Mouse (Mus musculus) stomach, embryonic 15.5 days (tissue): Measurements from ENCODE around the gene Lamb3. TPM values are rescaled to one million over a fixed set of nuclear protein-coding genes. Genes with fewer than 3 reads are reported as not detected.

Source experiments
- ATAC-seq: fragments of 200-750 bp; cut with Nextera tagmentation; 2 replicates; pipeline ENCODE4 v1.8.0; 2017; ENCODE audit warnings: low read depth, moderate number of reproducible peaks, moderate TSS enrichment; ENCODE audit not compliant: insufficient read depth, low FRiP score
- H3K27ac ChIP-seq: fragments of 300-500 bp; sonication (generic); 2 replicates; pipeline ENCODE4 v1.5.1; 2015; ENCODE audit warnings: mild to moderate bottlenecking, inconsistent platforms
- H3K27me3 ChIP-seq: fragments of 300-500 bp; sonication (generic); replicated peaks from 2 replicates; pipeline ENCODE4 v1.6.1; 2015; ENCODE audit warnings: inconsistent platforms
- H3K36me3 ChIP-seq: fragments of 300-500 bp; sonication (generic); 2 replicates; pipeline ENCODE4 v1.6.1; 2015; ENCODE audit warnings: inconsistent platforms
- H3K4me1 ChIP-seq: fragments of 300-500 bp; sonication (generic); 2 replicates; pipeline ENCODE4 v1.6.1; 2015; ENCODE audit warnings: inconsistent platforms
- H3K4me2 ChIP-seq: fragments of 300-500 bp; sonication (generic); 2 replicates; pipeline ENCODE4 v1.6.1; 2015; ENCODE audit warnings: mild to moderate bottlenecking, inconsistent platforms
- H3K4me3 ChIP-seq: fragments of 300-500 bp; sonication (generic); replicated peaks from 2 replicates; pipeline ENCODE4 v1.5.1; 2015; ENCODE audit warnings: inconsistent platforms
- H3K9ac ChIP-seq: fragments of 300-500 bp; sonication (generic); 2 replicates; pipeline ENCODE4 v1.6.1; 2015; ENCODE audit warnings: inconsistent platforms
- H3K9me3 ChIP-seq: fragments of 300-500 bp; sonication (generic); 2 replicates; pipeline ENCODE4 v1.6.1; 2016; ENCODE audit warnings: inconsistent platforms
- WGBS: fragments of 180-500 bp; shearing (Covaris S2); methylation state at CpG from one replicate; pipeline ENCODE4 v1.1.7; 2015; 5-methylcytosine and 5-hydroxymethylcytosine counted together
- polyA plus RNA-seq: library from polyadenylated mRNA; unstranded; fragments of >200 nt; fragmentation: Nextera tagmentation; extraction: Ambion mirVana; gene quantifications from 2 replicates; pipeline ENCODE4 v1.2.1, GENCODE M21; 2015

The Lamb3 gene
- polyA plus RNA-seq, 1 experiment from 2014 or later, result 12.5 TPM

DNA sequence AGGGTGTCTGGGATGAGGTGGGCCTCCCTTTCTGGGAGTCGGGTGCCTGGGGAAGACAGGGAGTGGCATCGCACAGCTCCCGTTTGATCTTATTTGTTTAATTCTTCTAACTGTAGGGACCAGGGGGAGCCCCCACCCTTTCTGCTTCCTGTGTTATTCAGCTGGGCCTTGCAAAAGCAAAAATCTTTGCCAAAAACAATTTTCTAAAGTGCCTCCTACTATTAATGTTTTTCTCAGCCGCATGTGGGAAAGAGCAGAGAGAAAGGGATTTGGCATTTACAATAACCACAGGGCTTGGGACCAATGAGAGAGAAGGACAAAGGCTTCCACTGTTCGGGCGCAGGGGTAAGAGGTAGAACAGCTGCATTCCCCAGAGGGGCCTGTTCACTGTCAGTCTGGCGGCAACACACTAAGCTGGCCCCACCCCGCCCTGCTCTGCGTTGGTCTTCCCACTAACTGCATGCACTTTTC is 18.3 kb upstream of the Lamb3 start:
- H3K27me3 ChIP-seq, result no peaks in the 10 kb centered on the region
- peak overlapping the region; percentile 10; the same call in 1 of the 2 replicates for H3K4me2 ChIP-seq
- 8% methylated on average over 9 of the region's 9 CpGs for WGBS
- peak overlapping the region; percentile 87 for H3K27ac ChIP-seq
- no peak overlapping the region for H3K9ac ChIP-seq
- no peaks in the 10 kb centered on the region for H3K36me3 ChIP-seq
- no peak overlapping the region for H3K4me3 ChIP-seq
- no peaks in the 10 kb centered on the region for H3K9me3 ChIP-seq
- H3K4me1 ChIP-seq, result peaks cover 28% of the 10 kb centered on the region
- peak; percentile 90 for ATAC-seq

DNA sequence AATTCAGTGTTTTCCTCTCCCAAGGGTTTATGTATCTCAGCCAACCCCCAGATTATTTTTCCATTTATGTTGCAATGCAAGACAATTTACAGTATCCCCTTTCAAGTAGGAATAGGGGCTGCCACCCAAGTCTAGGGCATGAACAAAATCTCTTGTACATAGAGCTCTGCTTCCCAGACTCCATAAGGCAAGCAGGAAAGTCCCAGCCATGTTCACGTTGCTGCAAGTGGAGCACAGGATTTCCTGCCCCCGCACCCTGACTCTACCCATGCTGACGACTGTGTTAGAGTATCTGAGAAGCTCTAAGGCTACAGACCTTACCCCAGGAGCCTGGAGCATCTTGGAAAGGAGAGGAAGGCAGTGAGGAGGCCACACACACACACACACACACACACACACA is 17.7 kb upstream of the Lamb3 start:
- H3K36me3 ChIP-seq, result no peaks in the 10 kb centered on the region
- no peak for ATAC-seq
- no peak overlapping the region for H3K9ac ChIP-seq
- 32% methylated on average over 3 of the region's 3 CpGs for WGBS
- H3K27ac ChIP-seq, result peak overlapping the region; percentile 87
- H3K27me3 ChIP-seq, result no peaks in the 10 kb centered on the region
- H3K4me3 ChIP-seq, result no peak overlapping the region
- H3K4me1 ChIP-seq, result peaks cover 28% of the 10 kb centered on the region
- peak overlapping the region; percentile 10; the same call in 1 of the 2 replicates for H3K4me2 ChIP-seq
- no peaks in the 10 kb centered on the region for H3K9me3 ChIP-seq

DNA sequence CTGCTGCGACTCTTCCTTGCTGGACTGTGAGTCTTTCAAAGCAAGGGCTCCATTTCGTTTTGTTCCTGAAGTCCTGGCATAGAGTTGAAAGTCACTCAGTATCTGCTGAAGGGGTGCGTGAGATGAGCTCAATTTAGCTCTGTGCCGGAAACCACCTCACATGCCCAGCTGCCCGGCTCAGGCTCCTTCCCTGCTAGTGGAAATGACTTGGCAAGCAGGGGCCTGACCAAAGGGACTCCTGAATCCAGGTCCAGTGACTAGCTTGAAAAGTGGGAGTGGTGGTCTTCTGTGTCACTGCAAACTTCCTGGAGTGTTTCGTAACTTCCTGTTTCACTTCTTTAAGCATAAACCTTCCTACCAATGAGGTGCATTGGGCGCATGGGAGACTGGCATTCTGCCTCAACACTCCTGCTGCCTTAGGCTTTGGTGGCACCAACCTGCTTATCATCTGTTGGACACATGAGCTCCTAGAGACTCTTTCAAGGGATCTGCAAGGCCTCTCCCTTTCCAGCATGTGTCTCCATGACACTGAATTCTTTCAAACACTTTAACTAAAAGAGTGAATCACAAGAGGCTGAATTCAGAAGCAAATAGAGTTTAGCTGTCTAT is 15.7 kb upstream of the Lamb3 start:
- Histone ChIP-seq H3K4me2 (no peak overlapping the region), H3K27ac (no peak overlapping the region), H3K36me3 (no peaks in the 10 kb centered on the region), H3K4me3 (no peak overlapping the region), H3K9ac (no peak overlapping the region), H3K4me1 (peaks cover 28% of the 10 kb centered on the region), H3K27me3 (no peaks in the 10 kb centered on the region), H3K9me3 (no peaks in the 10 kb centered on the region)
- WGBS, result 78% methylated on average over 7 of the region's 7 CpGs
- no peak for ATAC-seq

DNA sequence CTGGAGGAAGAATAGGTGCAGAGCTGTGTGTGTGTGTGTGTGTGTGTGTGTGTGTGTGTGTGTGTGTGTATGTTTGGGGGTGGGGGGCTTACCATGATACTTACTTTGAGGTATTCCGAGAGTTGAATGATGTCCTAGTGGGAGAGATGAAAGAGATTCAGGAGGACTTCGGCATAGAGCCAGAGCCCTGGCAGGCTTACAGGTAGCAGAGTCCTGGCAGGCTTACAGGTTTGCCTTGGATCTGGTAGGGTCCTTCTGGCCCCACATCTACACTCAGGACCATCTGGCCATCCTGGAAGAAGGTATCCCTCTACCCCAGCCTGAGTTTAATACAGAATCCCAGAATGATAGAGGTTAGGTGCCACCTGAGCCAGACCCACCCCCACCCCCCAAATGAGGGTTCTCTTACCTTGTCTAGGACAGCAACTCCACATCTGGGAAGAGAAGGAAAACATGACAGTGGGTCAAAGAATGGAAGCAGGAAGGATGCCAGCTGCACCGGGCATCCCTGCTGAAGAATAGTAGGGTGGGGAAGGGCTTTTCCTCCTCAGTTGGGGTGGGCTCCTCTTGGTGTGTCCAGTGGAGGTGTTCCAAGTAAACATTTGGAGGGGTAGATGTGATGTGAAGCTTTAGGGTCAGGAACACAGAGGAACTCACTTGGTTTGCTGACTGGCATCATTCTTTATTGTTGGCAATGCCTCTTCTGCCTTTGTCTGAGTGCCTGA is 12.9 kb upstream of the Lamb3 start:
- H3K4me1 ChIP-seq, result peaks cover 12% of the 10 kb centered on the region
- H3K27ac ChIP-seq, result no peak overlapping the region
- no peak overlapping the region for H3K4me2 ChIP-seq
- no peak overlapping the region for H3K4me3 ChIP-seq
- no peak for ATAC-seq
- H3K9ac ChIP-seq, result no peak overlapping the region
- WGBS, result 71% methylated on average over 3 of the region's 3 CpGs
- no peaks in the 10 kb centered on the region for H3K9me3 ChIP-seq
- H3K27me3 ChIP-seq, result no peaks in the 10 kb centered on the region
- no peaks in the 10 kb centered on the region for H3K36me3 ChIP-seq

DNA sequence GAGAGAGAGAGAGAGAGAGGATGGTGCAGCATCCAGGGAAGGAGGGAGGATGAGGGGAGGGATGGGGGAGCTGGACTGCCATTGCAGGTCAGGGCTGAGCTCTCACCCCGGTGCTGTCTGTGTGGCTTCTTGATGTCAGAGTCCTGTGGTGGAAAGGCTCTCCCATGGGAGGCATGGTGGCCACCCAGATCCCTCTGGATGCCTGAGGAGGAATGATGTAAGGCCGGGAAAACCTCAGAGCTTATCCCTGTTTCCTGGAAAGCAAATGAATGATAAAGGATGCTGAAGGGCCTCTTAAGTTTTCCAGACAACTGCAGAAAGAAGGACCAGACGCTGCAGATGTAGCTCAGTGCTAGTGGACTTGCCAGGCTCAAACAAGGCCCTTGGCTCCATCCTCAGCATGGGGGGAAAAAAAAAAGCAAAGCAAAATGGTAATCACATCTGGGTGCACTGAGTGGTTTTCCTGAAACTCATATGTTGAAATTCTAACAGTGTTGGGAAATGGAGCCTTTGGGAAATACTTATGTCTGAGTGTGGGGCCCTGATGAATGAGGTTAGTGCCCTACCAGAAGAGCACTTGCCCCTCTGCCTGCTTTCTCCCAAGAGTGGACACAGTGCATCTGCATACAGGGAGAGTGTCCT is 12.2 kb upstream of the Lamb3 start:
- H3K4me1 ChIP-seq, result 0 out of 2 replicates have a peak, but pooled peaks cover 7% of the 10 kb centered on the region
- H3K9ac ChIP-seq, result no peak overlapping the region
- H3K27me3 ChIP-seq, result no peaks in the 10 kb centered on the region
- no peak overlapping the region for H3K27ac ChIP-seq
- H3K36me3 ChIP-seq, result no peaks in the 10 kb centered on the region
- no peak for ATAC-seq
- no peak overlapping the region for H3K4me2 ChIP-seq
- 46% methylated on average over 3 of the region's 3 CpGs for WGBS
- H3K4me3 ChIP-seq, result no peak overlapping the region
- no peaks in the 10 kb centered on the region for H3K9me3 ChIP-seq

DNA sequence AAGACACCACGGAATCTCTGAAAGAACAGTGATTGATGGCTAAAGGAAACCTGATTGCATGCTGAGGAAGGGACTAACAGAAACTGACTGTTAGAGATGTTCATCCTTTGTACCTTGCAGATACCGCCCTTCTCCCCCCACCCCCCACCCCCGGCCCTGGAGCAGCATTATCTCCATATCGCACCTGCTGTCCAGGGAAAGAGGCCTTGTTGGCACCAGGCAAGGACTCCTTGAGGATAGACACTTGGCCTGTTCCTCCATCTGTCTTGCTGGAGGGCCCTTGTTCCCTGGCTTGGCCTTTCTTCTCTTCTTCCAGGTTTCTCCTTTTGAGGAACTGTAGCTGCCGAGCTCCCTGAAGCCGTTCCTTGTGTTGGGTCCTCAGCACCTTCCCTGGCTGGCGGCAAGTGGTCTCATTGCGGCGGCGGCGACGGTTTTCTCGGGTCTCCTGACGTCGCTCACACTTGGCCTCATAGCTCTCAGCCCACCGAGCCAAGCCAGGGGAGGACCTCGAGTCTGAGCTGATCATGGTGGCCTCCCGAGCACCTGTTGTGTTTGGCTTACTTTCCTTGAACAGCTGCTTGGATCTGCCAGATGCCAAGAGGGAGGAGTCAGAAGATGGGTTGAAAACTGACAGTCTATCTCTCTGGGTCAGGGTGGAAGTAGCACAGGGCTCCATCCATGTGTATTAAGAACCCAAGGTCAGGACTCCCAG is 9.8 kb upstream of the Lamb3 start:
- Histone ChIP-seq H3K27me3 (no peaks in the 10 kb centered on the region), H3K4me3 (no peak overlapping the region), H3K4me2 (no peak overlapping the region), H3K4me1 (no peaks in the 10 kb centered on the region), H3K36me3 (no peaks in the 10 kb centered on the region), H3K9ac (no peak overlapping the region), H3K9me3 (no peaks in the 10 kb centered on the region), H3K27ac (no peak overlapping the region)
- ATAC-seq, result no peak
- WGBS, result 81% methylated on average over 18 of the region's 18 CpGs

DNA sequence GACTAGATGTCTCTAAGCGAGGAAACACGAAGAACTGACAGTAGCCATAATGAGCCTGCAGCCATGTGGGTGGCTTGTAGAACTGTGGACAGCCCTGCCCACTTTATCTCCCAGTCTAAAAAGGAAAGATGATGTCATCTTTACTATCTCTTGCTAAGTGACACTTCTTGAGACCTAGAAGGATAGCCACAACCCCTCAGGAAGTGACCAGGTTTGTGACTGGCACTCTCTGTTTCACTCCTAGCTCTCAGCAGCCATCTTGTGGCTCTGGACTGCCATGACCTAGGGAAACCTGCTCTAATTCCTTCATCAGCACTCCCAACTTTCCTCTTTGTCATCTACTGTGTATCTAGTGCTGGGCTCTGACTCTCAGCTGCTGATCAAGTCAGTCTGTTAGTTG is 9.2 kb upstream of the Lamb3 start:
- no peak; the same call in 1 of the 2 replicates for ATAC-seq

DNA sequence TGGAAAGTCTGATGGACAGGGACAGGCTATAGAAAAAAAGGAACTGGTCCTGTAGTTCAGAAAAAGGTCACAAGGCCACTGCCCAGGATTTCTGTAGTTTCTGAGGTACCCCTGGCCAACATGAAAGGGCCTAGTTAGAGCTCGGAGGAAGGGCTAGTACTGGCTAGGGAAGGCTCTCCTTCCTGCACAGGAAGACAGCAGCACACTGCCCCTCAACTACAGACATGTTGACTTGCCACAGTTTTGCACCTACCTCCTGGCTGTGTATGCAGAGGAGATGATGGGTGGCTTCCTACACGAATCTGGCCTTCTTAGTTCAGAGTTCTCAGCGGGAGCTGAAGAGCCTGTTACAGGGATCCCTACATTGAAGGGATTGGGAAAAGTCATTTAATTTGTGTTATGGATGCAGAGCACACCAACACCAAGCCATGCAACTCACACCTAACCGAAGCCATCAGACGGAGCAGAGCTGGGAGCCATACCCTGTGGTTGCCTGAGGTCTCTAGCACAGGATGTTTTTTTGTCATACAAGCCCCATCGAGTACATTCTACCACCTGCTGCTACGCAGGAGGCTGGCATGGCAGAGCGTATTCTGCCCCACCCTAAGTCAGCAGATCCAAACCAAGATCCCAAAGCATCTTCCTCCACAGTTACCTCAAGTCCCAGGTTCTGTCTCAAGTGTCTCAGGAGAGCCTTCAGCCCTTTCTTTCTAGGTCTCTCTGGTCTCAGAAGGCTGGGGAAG is 6.7 kb upstream of the Lamb3 start:
- Histone ChIP-seq H3K36me3 (no peaks in the 10 kb centered on the region), H3K4me3 (no peak overlapping the region), H3K9ac (no peak overlapping the region), H3K27me3 (no peaks in the 10 kb centered on the region), H3K4me1 (no peaks in the 10 kb centered on the region), H3K4me2 (no peak overlapping the region), H3K27ac (no peak overlapping the region), H3K9me3 (no peaks in the 10 kb centered on the region)
- 77% methylated on average over 8 of the region's 8 CpGs for WGBS
- ATAC-seq, result no peak

More for the DNA sequence above, 9.2 kb upstream of the Lamb3 start:
- no peaks in the 10 kb centered on the region for H3K4me1 ChIP-seq
- H3K4me3 ChIP-seq, result no peak overlapping the region
- H3K4me2 ChIP-seq, result no peak overlapping the region
- no peaks in the 10 kb centered on the region for H3K27me3 ChIP-seq
- WGBS, result 93% methylated on average over 2 of the region's 2 CpGs
- H3K27ac ChIP-seq, result no peak overlapping the region
- no peaks in the 10 kb centered on the region for H3K36me3 ChIP-seq
- H3K9me3 ChIP-seq, result no peaks in the 10 kb centered on the region
- no peak overlapping the region for H3K9ac ChIP-seq

DNA sequence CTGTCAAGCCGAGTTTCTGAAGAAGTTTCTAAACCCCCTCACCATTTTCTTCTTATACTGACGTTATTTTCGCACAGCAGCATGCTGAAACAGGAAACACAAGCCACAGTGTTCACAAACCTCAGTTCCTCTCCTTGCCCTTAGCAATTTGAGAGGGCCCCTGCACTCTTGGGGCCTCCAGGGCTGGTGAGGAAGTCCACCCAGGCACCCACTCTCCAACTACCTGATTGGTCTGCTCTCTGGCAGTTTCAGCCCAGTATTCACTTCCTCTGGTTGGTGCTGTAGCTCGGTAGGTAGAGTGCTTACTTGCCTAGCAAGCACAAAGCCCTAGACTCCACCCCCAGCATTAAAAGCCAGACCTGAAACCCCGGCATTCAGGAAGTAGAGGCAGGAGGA is 6.1 kb upstream of the Lamb3 start, which contains the start of gene Traf3ip3:
Traf3ip3 (minus strand) TSS at position 321 of the 396 bp plus-strand sequence.
- H3K4me2 ChIP-seq, result no peak within 1 kb of the TSS
- ATAC-seq, result no peak
- no peak within 1 kb of the TSS for H3K9ac ChIP-seq
- no peaks in the 10 kb centered on the region for H3K4me1 ChIP-seq
- no peak within 1 kb of the TSS for H3K4me3 ChIP-seq
- H3K27me3 ChIP-seq, result no peaks in the 10 kb centered on the region
- no peaks in the 10 kb centered on the region for H3K36me3 ChIP-seq
- no peaks in the 10 kb centered on the region for H3K9me3 ChIP-seq
- 55% methylated on average over 5 of the region's 5 CpGs for WGBS
- H3K27ac ChIP-seq, result no peak within 1 kb of the TSS

DNA sequence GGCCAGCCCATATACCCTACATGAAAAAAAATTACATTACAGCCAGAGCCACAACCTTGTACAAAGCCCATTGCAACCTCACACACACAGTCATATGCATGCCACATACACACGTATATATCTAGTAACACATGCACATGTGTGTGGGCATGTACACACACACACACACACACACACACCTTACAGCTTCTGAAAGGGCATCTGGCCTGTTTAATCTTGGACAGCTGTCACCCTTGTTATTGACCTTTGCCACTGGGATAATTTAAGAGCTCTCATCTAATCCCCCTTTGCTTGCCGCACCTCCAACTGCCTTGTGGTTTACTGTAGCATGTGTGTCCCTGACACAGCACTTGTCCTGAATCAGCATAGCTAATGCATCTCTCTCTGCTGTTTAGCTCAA is 3.7 kb upstream of the Lamb3 start:
- Histone ChIP-seq H3K4me3 (no peak overlapping the region), H3K4me2 (no peak overlapping the region), H3K27me3 (no peaks in the 10 kb centered on the region), H3K27ac (no peak overlapping the region), H3K4me1 (no peaks in the 10 kb centered on the region), H3K9me3 (no peaks in the 10 kb centered on the region), H3K9ac (no peak overlapping the region), H3K36me3 (no peaks in the 10 kb centered on the region)
- ATAC-seq, result no peak
- 56% methylated on average over 2 of the region's 2 CpGs for WGBS

DNA sequence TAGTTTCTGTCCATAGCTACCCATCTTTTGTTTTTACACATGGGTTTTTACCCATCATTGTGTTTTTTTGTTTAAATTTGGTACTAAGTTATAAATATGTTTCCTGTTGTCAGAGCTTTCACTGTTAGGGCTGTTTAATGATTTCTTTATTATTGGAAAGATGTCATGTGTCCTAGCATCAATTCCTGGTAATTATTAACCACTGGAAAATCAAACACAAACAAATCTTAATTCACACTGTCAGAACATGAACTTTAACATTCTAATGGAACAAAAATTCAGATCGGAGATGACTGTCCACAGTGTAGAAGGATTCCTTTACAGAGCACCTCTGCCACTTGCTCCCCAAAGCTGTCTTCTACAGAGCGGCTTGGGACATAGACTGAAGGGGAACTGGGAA is 2.1 kb upstream of the Lamb3 start:
- Histone ChIP-seq H3K4me3 (no peak overlapping the region), H3K36me3 (no peaks in the 10 kb centered on the region), H3K4me2 (no peak overlapping the region), H3K9ac (no peak overlapping the region), H3K27me3 (no peaks in the 10 kb centered on the region), H3K9me3 (no peaks in the 10 kb centered on the region), H3K27ac (no peak overlapping the region), H3K4me1 (no peaks in the 10 kb centered on the region)
- no peak for ATAC-seq
- WGBS, result 74% methylated on average over 2 of the region's 2 CpGs
